Mouse (Mus musculus) midbrain, embryonic 14.5 days (tissue): Measurements from ENCODE around the gene Sesn2. TPM values are rescaled to one million over a fixed set of nuclear protein-coding genes. Genes with fewer than 3 reads are reported as not detected.

Experiments used
- ATAC-seq: fragments of 200-750 bp; cut with Nextera tagmentation; 2 replicates; pipeline ENCODE4 v1.8.0; 2017; ENCODE audit warnings: moderate number of reproducible peaks, moderate library complexity; ENCODE audit not compliant: low FRiP score, low TSS enrichment
- DNase-seq: peaks from one replicate; pipeline ENCODE4 v3.0.0-alpha.2; 2015
- H3K27ac ChIP-seq: fragments of 300-500 bp; sonication (generic); replicated peaks from 2 replicates; pipeline ENCODE4 v1.5.1; 2014; ENCODE audit warnings: mild to moderate bottlenecking, low read depth, low read length, moderate library complexity
- H3K27me3 ChIP-seq: fragments of 300-500 bp; sonication (generic); 2 replicates; pipeline ENCODE4 v1.6.1; 2014; ENCODE audit warnings: low read length, control low read depth, mixed read lengths; ENCODE audit not compliant: control insufficient read depth, insufficient read depth
- H3K36me3 ChIP-seq: fragments of 300-500 bp; sonication (generic); 2 replicates; pipeline ENCODE4 v1.6.1; 2014; ENCODE audit warnings: low read length, control low read depth; ENCODE audit not compliant: control insufficient read depth, insufficient read depth
- H3K4me1 ChIP-seq: fragments of 300-500 bp; sonication (generic); 2 replicates; pipeline ENCODE4 v1.6.1; 2014; ENCODE audit warnings: mild to moderate bottlenecking, antibody characterized with exemption, low read length, control low read depth; ENCODE audit not compliant: control insufficient read depth, insufficient read depth
- H3K4me2 ChIP-seq: fragments of 300-500 bp; sonication (generic); 2 replicates; pipeline ENCODE4 v1.6.1; 2014; ENCODE audit warnings: mild to moderate bottlenecking, low read length, moderate library complexity
- H3K4me3 ChIP-seq: fragments of 300-500 bp; sonication (generic); replicated peaks from 2 replicates; pipeline ENCODE4 v1.5.1; 2014; ENCODE audit warnings: low read depth, low read length
- H3K9ac ChIP-seq: fragments of 300-500 bp; sonication (generic); replicated peaks from 2 replicates; pipeline ENCODE4 v1.6.1; 2014; ENCODE audit warnings: mild to moderate bottlenecking, low read length, moderate library complexity
- H3K9me3 ChIP-seq: fragments of 300-500 bp; sonication (generic); 2 replicates; pipeline ENCODE4 v1.6.1; 2016; ENCODE audit warnings: low read length, control low read depth, mixed read lengths; ENCODE audit not compliant: control insufficient read depth
- WGBS: fragments of 180-500 bp; shearing (Covaris S2); extraction: QIAGEN DNeasy Blood & Tissue Kit; methylation state at CpG from one replicate; pipeline ENCODE4 v1.1.7; 2014; 5-methylcytosine and 5-hydroxymethylcytosine counted together
- polyA plus RNA-seq: library from polyadenylated mRNA; unstranded; fragments of >200 nt; fragmentation: Nextera tagmentation; extraction: Ambion mirVana; gene quantifications from 2 replicates; pipeline ENCODE4 v1.2.1, GENCODE M21; 2014

Sesn2 gene
- polyA plus RNA-seq, 1 experiment from 2014 or later = 4.7 TPM

DNA sequence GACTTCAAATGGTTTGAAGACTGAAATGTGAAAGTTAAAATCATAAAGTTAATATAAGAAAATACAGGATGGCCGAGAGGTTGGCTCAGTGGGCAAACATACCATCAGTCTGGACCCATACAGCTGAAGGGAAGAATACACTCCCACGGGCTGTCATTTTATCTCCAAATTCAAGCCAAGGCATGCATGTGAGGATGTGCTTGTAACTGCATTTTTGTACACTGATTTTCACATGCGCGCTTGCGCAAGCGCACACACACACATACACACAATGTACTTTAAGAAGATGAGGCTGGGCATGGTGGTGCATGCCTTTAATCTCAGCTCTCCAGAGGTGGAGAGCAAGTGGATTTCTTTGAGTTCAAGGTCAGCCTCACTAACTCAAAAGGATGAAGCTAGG lies 54.7 kb downstream of the Sesn2 start:
- no peak for ATAC-seq
- Histone ChIP-seq H3K4me2 (no peak overlapping the region), H3K27ac (no peak overlapping the region), H3K27me3 (no peaks in the 10 kb centered on the region), H3K4me1 (no peaks in the 10 kb centered on the region), H3K36me3 (peaks cover 35% of the 10 kb centered on the region), H3K9ac (no peak overlapping the region), H3K9me3 (no peaks in the 10 kb centered on the region), H3K4me3 (no peak overlapping the region)
- no peak for DNase-seq
- WGBS = 95% methylated on average over 6 of the region's 6 CpGs

DNA sequence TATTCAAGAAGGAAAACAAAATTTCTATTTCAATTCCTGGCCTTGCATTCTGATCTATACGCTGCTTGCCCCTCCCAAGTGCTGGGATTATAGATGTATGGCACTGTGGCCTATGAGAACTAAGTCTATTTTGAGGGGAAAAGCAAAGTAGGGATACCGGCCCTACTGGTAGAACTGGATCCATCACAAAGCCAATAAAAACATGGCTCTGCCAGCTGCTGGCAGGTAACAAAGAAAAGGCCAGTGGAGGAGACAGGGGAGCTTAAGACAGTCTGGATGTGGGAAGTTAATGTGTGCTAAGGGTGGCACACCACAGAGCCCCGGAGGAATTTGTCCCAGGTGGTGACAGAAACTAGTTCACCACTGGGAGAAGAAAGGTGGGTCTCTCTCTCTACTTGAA lies 55.2 kb downstream of the Sesn2 start:
- ATAC-seq (no peak), DNase-seq (no peak)
- no peaks in the 10 kb centered on the region for H3K4me1 ChIP-seq
- H3K4me2 ChIP-seq = no peak overlapping the region
- 87% methylated on average over 3 of the region's 3 CpGs for WGBS
- no peaks in the 10 kb centered on the region for H3K9me3 ChIP-seq
- H3K36me3 ChIP-seq = peaks cover 31% of the 10 kb centered on the region
- no peak overlapping the region for H3K9ac ChIP-seq
- H3K4me3 ChIP-seq = no peak overlapping the region
- H3K27ac ChIP-seq = no peak overlapping the region
- no peaks in the 10 kb centered on the region for H3K27me3 ChIP-seq

DNA sequence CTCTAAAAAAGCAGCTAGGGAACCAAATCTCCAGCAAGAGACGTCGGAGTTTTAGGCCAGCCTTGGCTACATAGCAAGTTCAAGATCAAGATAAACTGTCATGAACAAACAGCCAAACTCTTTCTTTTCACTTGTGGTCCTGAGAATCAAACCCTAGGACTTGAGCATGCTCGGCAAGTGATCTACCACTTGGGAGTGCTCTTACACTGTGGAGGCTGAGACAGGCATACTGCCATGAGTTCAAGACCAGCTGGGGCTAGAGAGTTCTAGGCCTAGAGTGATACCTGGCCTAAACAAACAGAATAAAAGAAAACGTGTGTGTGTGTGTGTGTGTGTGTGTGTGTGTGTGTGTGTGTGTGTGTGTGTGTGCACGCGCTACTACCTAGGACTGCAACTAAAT lies 56.1 kb downstream of the Sesn2 start:
- H3K36me3 ChIP-seq = peaks cover 22% of the 10 kb centered on the region
- H3K4me2 ChIP-seq = no peak overlapping the region

DNA sequence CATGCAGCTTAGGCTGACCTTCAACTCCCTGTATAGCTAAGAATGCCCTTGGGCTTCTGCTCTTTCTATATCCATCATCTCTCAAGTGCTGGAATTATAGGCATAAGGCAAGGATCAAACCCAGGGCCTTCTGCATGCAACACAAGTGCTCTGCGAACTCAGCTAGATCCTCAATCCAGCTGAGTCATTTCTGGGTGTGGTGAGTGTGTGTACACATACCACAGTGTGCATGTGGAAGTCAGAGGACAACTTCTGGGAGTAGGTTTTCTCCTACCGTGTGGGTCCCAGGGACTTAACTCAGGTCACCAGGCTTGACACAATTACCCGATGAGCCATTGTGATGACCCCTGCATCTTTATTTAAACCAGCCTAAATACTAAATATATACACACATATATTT lies 60.5 kb downstream of the Sesn2 start:
- Histone ChIP-seq H3K4me3 (no peak overlapping the region), H3K4me2 (no peak overlapping the region), H3K27ac (no peak overlapping the region), H3K27me3 (no peaks in the 10 kb centered on the region), H3K4me1 (no peaks in the 10 kb centered on the region), H3K36me3 (no peaks in the 10 kb centered on the region), H3K9ac (no peak overlapping the region), H3K9me3 (no peaks in the 10 kb centered on the region)
- WGBS = 89% methylated on average over 3 of the region's 3 CpGs
- ATAC-seq (no peak), DNase-seq (no peak)

More for the DNA sequence above, 56.1 kb downstream of the Sesn2 start:
- H3K27me3 ChIP-seq = no peaks in the 10 kb centered on the region
- H3K4me3 ChIP-seq = no peak overlapping the region
- no peak for ATAC-seq
- 82% methylated on average over 6 of the region's 6 CpGs for WGBS
- no peak for DNase-seq
- no peaks in the 10 kb centered on the region for H3K4me1 ChIP-seq
- no peaks in the 10 kb centered on the region for H3K9me3 ChIP-seq
- H3K9ac ChIP-seq = no peak overlapping the region
- no peak overlapping the region for H3K27ac ChIP-seq

DNA sequence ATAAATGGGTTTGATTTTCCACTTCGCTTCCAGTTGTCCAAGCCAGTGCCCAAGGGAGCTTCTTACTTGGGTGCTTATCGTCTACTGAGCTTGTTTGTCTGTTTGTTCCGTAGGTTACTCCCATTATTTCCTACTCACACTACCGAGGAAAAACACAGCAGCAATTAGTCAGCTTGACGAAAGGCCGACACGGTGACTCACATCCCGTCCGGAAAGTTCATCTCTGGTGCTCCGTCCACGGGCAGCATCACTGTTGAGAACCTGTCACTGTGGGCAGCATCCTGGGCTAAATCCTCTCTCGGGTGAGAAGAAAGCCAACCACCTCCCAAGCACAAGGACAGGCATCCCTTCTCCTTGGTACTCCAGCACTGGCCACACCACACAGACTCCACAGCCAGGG lies 64.2 kb downstream of the Sesn2 start:
- Histone ChIP-seq H3K4me2 (no peak overlapping the region), H3K4me3 (no peak overlapping the region), H3K9ac (no peak overlapping the region), H3K27ac (no peak overlapping the region), H3K36me3 (no peaks in the 10 kb centered on the region), H3K27me3 (no peaks in the 10 kb centered on the region), H3K4me1 (no peaks in the 10 kb centered on the region), H3K9me3 (no peaks in the 10 kb centered on the region)
- ATAC-seq = no peak
- 87% methylated on average over 12 of the region's 12 CpGs for WGBS
- no peak for DNase-seq

DNA sequence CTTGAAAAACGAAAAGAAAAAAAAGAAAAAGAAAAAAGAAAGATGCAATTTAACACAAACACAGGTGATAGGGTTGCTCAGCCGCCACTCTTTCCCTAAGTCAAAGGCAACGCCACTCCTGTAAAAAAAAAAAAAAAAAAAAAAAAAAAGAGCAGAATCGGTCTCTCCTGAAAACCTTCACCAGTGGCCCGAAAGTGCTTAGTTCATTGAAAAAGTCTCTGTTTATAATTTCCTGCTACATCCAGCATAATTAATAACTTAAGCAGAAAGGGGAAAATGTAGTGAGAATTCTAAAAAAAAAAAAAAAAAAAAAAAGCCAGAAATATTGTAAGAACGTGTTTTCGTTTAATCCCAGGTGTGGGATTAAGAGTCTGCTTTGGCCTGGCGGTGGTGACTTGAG lies 65.8 kb downstream of the Sesn2 start:
- no peak overlapping the region for H3K9ac ChIP-seq
- no peak overlapping the region for H3K27ac ChIP-seq
- H3K4me2 ChIP-seq = no peak overlapping the region
- H3K4me3 ChIP-seq = no peak overlapping the region
- no peaks in the 10 kb centered on the region for H3K27me3 ChIP-seq
- ATAC-seq (no peak), DNase-seq (no peak)
- H3K36me3 ChIP-seq = no peaks in the 10 kb centered on the region
- no peaks in the 10 kb centered on the region for H3K9me3 ChIP-seq
- WGBS = 84% methylated on average over 8 of the region's 8 CpGs
- no peaks in the 10 kb centered on the region for H3K4me1 ChIP-seq

Other genes starting within 250 kb of the Sesn2 start
- 31.6 and 46.5 TPM in 2 replicates for gene Gmeb1, start 248.9 kb downstream of the Sesn2 start, polyA plus RNA-seq
- gene Taf12, start 236.1 kb downstream of the Sesn2 start, polyA plus RNA-seq = 45.7 and 50.6 TPM in 2 replicates
- 1.3 TPM in 2 replicates for gene Rab42, start 207.1 kb downstream of the Sesn2 start, polyA plus RNA-seq
- gene Trnau1ap, start 181.0 kb downstream of the Sesn2 start, polyA plus RNA-seq = 82.2 and 84.0 TPM in 2 replicates
- gene Rcc1, start 156.9 kb downstream of the Sesn2 start, polyA plus RNA-seq = 26.4 and 28.6 TPM in 2 replicates
- gene Phactr4, start 88.0 kb downstream of the Sesn2 start, polyA plus RNA-seq = 7.4 and 11.1 TPM in 2 replicates
- 8.9 and 10.8 TPM in 2 replicates for gene Med18, start 46.6 kb downstream of the Sesn2 start, polyA plus RNA-seq
- 1,327 and 1,547 TPM in 2 replicates for gene Atpif1, start 23.2 kb upstream of the Sesn2 start, polyA plus RNA-seq
- 149 and 152 TPM in 2 replicates for gene Dnajc8, start 25.0 kb upstream of the Sesn2 start, polyA plus RNA-seq
- 0.13 and 0.37 TPM in 2 replicates for gene Ptafr, start 53.6 kb upstream of the Sesn2 start, polyA plus RNA-seq
- gene Eya3, start 128.5 kb upstream of the Sesn2 start, polyA plus RNA-seq = 12.8 and 15.7 TPM in 2 replicates
- 5.2 and 5.6 TPM in 2 replicates for gene Xkr8, start 222.0 kb upstream of the Sesn2 start, polyA plus RNA-seq
- gene Smpdl3b, start 246.8 kb upstream of the Sesn2 start, polyA plus RNA-seq = 0.35 and 0.54 TPM in 2 replicates